Mouse (Mus musculus) urinary bladder, postnatal 4 days (tissue): Measurements from ENCODE around the gene Ache.
A peak's percentile ranks its signal among the peaks of the same experiment; 100 is the strongest.
"Not testable (repeated sequence)": the region's sequence is repeated elsewhere in the genome, so short reads cannot be mapped to it uniquely, and the experiment has no call there.

Experiments used
- DNase-seq, 2 experiments: peaks; one replicate each; pipeline ENCODE4 v3.0.0; 2021 to 2022; ENCODE audit warnings: low spot score in 2 of 2

The Ache gene

GRCm38 (mm10) chr5:137287032-137287952, at the start of gene Ache:
Gene Ache, plus strand, starts transcription at chr5:137287519.
- no peak for DNase-seq

GRCm38 (mm10) chr5:137263897-137264720, 23.2 kb upstream of the Ache start:
- no peak for DNase-seq

GRCm38 (mm10) chr5:137264787-137265186, 22.5 kb upstream of the Ache start:
- DNase-seq = no peak

- DNase-seq = no peak
These were observed 19.0 kb upstream of the Ache start for GRCm38 (mm10) chr5:137268131-137268910.

- DNase-seq = no peak
These were observed 9.7 kb upstream of the Ache start for GRCm38 (mm10) chr5:137277360-137278342.

GRCm38 (mm10) chr5:137284411-137284810, 2.9 kb upstream of the Ache start:
- DNase-seq = not testable (repeated sequence)

GRCm38 (mm10) chr5:137285045-137285444, 2.3 kb upstream of the Ache start:
- no peak for DNase-seq

- DNase-seq = no peak
These were observed 1.3 kb upstream of the Ache start for GRCm38 (mm10) chr5:137285986-137286385.

GRCm38 (mm10) chr5:137286655-137287031, 676 bp upstream of the Ache start:
- peak; percentile 76 to 90 for DNase-seq

- DNase-seq = no peak
These were observed 829 bp downstream of the Ache start for GRCm38 (mm10) chr5:137287953-137288743.

GRCm38 (mm10) chr5:137288999-137289470, 1.7 kb downstream of the Ache start:
- DNase-seq = no peak

- no peak for DNase-seq
These were observed 2.5 kb downstream of the Ache start for GRCm38 (mm10) chr5:137289591-137290365.

GRCm38 (mm10) chr5:137290677-137291076, 3.4 kb downstream of the Ache start:
- DNase-seq = no peak

- no peak for DNase-seq
These were observed 4.1 kb downstream of the Ache start for GRCm38 (mm10) chr5:137291381-137291926.

GRCm38 (mm10) chr5:137293282-137293681, 6.0 kb downstream of the Ache start:
- peak; percentile 72 to 82 for DNase-seq

- peak; percentile 94 for DNase-seq
These were observed 6.8 kb downstream of the Ache start, which contains the start of gene Ufsp1 for GRCm38 (mm10) chr5:137293839-137294743. Gene Ufsp1, plus strand, starts transcription at chr5:137294629.

- DNase-seq = no peak
These were observed 7.4 kb downstream of the Ache start for GRCm38 (mm10) chr5:137294744-137295093.
